Mouse (Mus musculus): ENCODE results near the gene Ebf4.
A peak's percentile ranks its signal among the peaks of the same experiment; 100 is the strongest.

Gene Ebf4

DNA sequence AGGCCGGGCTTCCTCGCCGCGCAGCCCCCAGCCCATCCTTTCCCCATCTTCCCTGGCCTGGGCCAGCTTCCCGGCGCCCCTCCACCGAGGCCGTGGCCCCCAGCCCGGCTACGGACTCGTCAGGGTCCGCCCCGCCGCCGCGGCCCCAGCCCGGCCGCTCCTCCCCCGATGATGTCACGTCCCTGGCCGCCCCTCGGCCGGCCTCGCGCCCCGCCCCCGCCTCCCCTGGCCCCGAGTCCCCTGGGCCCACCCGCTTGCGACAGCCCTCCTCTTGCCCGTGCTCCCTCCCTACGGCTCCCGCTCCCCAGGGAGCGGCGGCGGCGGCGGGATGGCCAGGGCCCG is at the start of gene Ebf4:
TSS of gene Ebf4 (plus strand) at position 234 of the 342 bp plus-strand sequence.
- DNase-seq (ENCODE audit: low read depth), result no peak

DNA sequence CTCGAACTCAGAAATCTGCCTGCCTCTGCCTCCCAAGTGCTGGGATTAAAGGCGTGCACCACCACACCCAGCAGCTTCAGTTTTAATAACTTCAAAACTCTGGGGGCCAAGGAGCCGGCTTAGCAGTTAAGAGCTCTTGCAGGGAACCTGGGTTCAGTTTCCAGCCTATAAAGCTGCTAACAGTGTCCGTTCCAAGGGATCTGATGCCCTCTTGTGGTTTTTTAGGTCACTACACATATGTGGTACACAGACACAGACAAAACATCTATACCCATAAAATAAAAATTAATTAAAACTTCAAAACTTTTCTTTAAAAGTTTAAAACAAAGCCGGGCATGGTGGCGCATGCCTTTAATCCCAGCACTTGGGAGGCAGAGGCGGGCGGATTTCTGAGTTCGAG is 48.1 kb upstream of the Ebf4 start:
- DNase-seq (ENCODE audit: low read depth), result peak; percentile 54

DNA sequence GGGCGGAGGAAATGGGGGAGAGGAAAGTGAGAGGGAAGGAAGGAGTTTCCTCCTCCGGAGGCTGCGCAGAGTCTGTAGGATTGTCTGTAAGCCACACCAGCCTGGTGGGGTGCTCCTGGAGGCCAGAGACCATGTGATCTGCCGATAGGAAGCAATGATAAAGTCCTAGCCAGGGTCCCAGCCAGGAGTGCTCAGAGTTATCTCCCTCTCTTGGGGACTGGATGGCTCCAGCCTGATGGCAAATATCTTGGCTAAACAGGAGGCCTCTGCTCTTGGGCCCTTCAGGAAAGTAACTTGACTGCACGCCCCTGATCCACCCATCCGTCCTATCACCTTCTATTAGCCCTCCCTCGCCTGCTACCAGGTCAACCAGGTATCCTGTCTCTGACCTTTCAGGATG is 46.7 kb upstream of the Ebf4 start:
- no peak for DNase-seq (ENCODE audit: low read depth)

DNA sequence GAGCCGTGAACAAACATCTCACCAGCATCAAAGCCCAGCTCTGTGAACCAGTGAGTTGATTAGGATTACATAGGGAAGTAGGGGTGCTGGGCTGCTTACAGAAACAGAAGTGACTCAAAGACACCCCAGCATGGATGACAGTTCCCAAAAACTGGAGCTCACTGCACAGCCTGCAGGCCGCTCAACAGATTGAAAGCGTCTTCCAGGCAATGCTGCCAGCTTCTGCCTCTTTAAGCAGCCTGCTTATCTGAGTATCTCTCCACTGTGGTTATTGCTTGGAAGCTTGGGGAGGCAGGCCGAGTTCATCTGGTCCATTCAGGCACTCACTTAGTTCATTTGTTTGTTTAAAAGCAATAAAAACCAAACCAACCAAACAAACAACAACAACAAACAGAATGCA is 38.2 kb upstream of the Ebf4 start:
- DNase-seq (ENCODE audit: low read depth), result no peak

DNA sequence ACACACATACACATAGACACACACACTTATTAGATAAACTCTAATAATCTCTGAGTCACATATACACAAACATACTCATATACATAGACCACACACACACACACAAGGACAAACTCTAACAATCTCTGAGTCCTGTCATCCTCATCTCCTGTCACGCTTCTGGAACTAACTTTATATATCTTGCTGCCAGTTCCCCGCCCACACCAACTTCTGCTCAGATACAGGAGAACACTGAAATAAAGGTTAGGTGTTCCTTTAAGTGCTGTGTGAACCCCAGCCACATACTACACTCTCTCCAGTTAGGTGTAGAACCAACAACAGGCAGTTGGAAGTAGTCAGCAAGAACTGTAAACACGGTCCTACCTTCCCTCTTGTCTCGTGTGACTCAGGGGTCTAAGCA is 34.1 kb upstream of the Ebf4 start:
- no peak for DNase-seq (ENCODE audit: low read depth)

DNA sequence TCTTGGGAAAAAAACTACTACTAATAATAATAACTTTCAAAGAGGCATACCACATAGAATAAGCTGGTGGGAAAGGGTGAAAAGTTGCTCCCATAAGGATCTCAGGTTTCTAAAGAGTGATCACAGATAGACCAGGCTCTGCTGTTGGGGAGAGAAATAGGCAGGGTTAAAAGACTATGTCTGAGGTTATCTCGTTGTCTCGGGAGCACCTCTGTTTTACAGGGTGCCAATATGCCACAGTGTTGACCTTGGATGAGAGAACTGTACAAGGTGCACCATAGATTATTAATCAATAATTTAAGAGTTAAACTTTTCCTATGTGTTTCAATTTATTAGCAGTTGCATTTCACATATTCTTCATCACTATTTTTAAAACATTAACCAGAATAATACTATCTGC is 33.1 kb upstream of the Ebf4 start:
- DNase-seq (ENCODE audit: low read depth), result no peak

DNA sequence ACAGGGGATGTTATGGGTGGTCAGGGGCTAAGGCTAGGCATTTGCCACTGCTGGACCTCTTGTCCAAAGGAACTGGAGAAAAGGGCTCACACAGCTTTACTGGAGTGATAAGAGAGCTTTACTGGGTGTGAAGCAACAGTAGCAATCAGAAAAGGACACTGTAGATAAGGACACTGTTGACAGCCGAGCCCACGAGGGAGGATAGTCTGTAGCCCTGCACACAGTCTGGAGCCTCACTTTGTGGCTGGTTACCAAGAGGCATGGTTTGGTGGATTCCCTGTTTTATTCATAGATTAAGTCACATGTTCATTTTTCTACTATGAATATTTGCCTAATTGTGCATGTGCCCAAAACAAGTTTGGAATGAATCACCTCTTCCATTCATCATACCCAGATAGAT is 32.6 kb upstream of the Ebf4 start:
- no peak for DNase-seq (ENCODE audit: low read depth)

DNA sequence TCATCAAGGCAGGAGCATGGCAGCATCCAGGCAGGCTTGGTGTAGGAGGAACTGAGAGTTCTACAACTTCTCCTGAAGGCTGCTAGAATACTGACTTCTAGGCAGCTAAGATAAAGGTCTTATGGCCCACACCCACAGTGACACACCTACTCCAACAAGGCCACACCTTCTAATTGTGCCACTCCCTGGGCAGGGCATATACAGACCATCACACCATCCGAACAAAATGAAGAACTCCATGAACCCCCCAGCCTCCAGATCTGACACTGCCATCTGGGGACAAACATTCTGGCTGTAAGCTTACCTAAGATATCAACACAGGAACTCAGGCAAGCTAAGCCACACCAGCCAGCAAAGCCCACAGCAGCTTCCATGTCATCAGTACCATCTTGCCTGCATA is 29.4 kb upstream of the Ebf4 start:
- no peak for DNase-seq (ENCODE audit: low read depth)

DNA sequence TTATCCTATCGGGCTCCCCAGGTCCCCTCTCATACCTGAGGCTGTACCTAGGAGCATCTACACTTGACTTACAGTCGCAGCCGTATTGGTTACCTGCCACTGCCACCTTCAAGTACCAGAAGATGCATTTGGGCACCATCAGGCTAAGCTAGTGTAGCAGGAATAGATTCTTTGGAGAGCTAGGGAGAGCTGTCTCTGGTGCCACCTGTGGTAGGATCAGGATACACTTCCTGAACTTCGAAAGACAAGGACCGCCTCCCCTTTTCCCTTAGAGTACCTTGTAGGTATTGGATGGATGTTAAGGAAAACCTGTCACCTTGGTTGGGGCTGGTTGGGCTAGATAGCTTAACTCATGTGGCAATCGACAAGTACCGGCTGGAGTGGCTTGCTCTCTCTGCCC is 26.9 kb upstream of the Ebf4 start:
- DNase-seq (ENCODE audit: low read depth), result no peak

DNA sequence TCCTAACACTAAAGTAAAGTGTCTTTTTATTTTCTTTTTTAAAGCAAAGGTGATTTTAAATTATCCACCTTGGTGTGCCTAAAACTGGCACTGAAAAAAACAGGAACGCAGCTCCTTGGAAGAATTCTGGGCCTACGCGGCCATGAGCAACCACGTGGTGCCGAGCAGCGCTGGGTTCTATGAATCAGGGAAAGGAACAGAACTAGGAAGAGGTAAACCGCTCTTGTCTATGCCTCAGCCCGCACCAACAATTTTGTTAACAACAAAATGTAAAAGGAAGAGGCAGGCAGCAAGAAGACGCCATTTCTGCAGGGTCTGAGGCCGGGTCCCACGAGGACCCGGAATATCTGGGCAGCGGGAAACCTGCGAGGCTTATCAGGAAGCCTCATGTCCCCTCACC is 21.2 kb upstream of the Ebf4 start:
- DNase-seq (ENCODE audit: low read depth), result no peak

DNA sequence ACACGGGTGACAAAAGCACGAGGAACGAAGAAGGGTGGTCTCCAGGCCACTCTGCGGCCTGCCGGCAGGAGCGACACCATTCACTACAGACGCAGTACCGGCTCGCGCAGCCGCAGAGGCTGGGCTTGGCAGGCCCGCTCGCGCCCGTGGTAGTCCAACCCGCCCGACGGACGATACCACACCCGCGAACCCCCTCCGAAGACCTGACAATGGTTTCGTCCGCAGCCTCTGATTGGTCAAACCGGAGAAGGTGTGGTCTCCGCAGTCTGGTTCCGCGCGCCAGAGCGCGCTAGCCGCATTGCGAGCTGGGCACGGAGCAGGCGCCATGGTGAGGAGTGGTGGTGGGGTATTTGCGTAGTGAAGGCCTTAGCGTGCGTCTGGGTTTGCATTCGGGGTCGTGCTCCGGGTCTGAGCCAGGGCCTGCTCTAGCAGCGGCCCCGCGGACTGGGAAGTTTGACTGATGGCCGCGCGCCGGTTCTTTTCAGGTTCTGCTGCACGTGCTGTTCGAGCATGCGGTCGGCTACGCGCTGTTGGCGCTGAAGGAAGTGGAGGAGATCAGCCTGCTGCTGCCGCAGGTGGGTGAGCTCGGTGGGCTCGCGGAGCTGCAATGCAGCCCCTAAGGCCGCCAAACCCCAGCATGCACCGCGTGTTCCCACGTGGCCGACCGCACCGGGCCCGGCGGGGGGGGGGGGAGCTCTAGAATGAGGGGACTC is 20.7 kb upstream of the Ebf4 start, which contains the start of gene Nop56:
TSS of gene Nop56 (plus strand) at position 282 of the 713 bp plus-strand sequence.
- peak; percentile 95 for DNase-seq (ENCODE audit: low read depth)

DNA sequence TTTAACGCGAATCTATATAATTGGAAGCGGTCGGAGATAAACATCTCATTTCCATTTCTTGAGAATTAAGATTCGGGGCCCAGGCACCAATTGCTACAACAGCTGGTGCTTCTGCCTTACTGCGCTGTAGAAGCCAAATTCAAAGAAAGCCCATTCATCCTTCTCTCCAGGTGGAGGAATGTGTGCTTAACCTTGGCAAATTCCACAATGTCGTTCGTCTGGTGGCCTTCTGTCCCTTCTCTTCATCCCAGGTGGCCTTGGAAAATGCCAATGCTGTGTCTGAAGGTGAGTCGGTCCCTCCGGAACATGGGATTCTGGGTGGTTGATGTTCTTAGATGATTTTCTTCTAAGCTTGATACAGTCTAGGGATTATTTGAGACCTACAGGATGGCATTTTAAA is 20.1 kb upstream of the Ebf4 start:
- DNase-seq (ENCODE audit: low read depth), result no peak

DNA sequence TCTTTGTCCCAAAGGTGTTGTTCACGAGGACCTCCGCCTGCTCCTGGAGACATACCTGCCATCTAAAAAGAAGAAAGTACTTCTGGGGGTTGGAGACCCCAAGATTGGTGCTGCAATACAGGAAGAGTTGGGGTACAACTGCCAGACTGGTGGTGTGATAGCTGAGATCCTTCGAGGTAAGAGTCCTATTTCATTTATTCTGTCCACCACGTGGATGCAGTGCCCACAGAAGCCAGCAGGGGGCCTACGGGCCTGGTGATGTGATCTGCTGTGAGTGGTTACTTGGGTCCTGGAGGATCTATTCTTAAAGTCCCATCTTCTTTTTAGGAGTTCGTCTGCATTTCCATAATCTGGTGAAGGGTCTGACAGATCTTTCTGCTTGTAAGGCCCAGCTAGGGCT is 19.3 kb upstream of the Ebf4 start:
- DNase-seq (ENCODE audit: low read depth), result peak; percentile 81

DNA sequence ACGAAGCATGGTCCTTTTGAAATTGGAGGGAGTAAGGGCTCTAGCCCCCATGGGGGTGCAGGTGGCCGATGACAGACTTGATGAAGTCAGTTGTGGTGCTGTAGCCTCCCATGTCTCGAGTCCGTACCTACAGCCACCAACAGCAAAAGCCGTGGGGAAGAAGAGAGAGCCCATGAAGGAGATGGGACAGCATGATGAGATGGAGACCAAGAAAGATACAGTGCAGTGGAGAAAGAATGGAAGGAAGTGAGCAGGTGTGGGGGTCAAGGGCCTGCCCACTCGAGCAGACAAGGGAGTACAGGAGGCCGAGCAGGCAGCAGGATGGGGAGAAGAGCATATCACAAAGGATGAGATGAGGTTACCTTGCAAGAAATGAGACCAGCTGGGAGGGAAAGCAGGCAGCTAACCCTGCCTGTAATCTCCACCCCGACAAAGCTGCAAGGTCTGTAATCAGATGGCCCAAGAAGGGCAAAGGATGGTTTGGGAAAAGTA is 15.3 kb upstream of the Ebf4 start:
- DNase-seq (ENCODE audit: low read depth), result no peak

DNA sequence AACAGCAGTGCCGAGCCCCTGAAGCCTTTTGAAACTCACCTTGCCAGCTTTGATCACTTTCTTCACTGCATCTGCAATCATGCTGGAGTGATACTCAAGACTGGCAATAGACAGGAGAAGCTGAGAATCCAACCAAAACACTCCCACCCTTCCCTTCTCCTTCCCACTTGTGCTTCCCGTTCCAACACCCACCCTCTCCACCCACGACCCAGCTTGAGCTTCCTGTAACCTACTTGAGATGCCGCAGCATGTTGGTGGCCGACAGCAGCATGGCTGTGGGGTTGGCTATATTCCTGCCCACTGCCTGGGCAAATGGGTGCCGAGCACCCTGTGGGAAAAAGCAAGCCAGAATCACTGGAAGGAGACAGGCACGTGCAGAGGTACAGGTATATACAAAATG is 14.7 kb upstream of the Ebf4 start:
- no peak for DNase-seq (ENCODE audit: low read depth)

DNA sequence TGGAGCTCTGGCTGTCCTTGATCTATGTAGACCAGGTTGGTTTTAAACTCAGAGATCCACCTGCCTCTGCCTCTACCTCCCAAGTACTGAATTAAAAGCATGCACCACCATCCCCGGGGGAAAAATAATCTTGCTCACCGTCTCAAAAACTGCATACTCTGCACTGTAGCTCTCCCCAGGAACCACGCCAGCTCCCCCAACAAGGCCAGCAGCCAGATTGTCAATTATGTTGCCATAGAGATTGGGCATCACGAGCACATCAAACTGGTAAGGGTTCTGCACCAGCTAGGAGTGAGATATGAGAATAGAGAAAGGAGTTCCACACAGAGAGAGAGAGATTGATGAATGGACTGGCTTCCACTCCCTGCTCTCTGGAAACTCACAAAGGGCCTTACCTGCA is 14.2 kb upstream of the Ebf4 start:
- no peak for DNase-seq (ENCODE audit: low read depth)

DNA sequence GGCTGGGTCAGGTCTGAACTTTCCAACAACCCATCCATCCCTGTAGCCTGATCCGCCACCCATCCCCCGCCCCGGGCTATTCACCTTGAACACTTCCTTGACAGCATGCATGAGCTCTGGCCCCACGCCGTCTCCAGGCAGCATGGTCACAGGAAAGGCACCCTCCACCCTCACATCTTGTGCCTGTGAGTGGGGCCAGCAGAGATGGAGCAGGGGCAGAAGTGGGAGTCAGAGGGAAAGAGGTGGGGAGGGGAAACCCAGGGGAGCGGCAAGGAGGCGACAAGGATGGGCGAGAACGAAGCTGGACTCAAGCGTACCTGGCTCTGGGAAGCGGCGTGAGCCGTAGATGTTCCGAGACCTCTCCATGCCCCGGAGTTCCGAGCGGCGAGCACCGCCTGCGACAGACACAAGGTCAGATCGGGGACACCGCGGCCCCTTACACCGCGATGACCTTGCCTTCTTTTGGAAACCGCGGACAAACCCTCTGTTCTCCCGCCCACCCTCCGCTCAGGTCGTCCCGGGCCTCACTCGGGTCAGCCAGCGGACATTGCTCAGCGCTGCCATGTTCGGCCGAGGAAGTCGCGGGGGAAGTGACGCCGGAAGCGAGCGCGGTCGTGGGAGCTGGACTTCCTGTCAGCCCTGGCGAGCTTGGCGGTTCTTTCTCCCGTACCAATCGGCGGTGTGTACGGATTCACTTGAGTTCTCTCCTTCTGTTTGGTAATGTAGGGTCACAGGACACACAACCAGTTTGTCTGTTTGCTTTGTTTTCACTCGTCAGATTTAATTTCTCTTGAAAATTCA is 10.9 kb upstream of the Ebf4 start, which contains the start of gene Idh3b:
TSS of gene Idh3b (minus strand) at position 694 of the 801 bp plus-strand sequence.
- peak; percentile 67 for DNase-seq (ENCODE audit: low read depth)

DNA sequence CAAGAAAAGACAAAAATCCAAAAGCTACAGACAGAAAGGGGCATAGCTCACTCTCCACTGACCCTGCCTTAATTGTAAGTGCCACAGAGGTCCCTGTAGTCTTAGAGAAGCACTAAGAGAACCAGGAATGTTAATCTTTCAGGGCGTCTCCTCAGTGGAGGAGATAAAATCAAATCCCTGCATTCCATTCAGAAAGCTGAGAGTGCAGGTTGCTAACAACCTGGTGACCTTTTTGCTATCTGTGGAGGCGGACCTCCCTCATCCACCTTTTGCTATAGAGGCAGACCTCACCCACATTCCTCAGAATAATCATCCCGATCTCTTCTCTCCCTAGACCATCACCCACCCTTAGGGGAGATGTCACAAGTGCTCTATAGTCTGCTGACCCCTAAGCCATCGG is 5.9 kb upstream of the Ebf4 start:
- no peak for DNase-seq (ENCODE audit: low read depth)

DNA sequence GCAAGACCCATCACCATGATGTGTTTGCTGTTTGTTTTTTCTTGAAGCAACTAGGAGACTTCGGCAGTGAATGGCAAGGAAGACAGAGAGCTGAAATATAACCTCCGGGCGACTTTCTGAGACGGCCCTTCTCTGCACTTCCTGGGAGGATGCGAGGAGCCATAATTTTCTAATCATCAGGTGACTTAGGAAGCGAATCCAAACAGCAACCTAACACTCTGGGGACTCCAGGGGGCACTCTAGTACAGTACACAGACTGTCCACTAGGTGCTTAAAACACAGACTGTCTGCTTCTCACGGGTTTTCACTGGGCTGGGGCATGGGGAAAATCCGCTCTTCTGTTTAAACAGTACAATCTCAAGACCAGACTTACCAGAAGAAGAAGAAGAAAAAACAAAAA is 3.5 kb upstream of the Ebf4 start:
- peak; percentile 74 for DNase-seq (ENCODE audit: low read depth)

DNA sequence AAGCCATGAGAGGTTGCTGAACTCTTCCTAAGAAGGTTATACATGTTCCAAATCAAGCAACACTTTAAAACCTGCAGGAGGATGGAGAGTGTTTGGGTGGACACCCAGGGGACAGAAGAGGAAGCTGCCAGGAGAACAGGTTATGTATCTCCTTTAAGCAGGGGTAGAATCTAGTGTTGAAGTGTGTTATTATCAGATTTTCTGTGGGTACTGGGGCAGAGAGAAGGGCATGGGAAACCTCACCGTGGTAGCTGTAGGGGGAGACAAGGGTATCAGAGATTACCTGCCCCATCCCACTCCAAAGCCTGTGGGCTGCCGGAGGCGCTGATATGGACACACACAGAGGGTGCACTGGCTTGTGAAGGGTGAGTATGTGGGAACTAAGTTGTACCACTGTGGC is 2.0 kb upstream of the Ebf4 start:
- no peak for DNase-seq (ENCODE audit: low read depth)

DNA sequence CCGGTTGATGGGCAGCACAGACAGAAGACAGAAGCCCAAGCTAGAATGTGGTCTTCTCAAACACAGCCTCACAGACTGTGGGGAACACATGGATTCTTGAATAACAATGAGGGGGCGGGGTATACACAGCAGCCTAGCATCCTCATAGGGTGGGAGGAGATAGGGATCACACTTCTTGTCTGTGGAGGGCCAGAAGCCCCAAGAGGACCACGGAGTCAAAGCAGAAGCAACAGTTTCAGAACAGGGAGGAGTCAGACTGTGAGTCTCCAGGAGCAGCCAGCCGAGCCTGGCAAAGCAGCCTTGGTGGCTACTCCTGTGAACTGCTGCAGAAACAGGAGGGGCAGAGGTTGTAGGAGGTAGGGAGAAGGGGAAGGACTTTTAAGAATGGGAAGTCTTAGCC is 1.5 kb upstream of the Ebf4 start:
- DNase-seq (ENCODE audit: low read depth), result no peak

DNA sequence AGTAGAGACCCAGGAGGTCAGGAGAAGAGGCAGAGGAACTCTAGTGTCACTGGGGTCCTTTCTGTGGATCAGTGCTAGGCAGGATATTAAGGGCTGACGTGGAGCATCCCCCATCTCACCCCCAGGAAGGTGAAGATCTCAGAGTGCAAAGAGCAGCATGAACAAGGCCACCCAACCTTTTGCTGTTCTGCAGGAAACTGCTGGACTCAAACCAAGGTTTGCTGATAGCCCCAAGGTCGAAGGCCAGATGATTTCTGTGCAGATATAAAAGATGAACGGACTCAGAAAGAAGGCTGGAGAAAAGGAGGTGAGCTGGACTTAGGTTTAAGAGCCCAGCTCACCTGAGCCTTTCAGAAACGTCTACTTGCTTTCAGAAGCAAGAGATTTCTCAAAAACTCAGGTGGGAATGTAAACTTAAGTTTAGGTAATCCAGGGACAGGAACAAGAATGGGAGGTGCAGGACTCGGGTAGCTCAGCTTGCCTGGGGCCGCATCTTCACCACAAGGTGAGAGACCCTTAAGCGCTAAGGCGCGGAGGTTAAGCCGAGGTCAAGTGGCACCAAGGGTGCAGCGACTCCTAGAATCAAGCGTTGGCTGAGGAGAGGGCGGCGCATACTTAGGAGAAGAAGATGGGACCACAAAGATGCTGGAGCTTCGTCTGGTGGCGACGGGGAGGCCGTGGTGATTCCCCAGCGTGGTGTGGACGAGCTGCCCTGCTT is 592 bp upstream of the Ebf4 start:
- DNase-seq (ENCODE audit: low read depth), result no peak
